Mouse (Mus musculus) E14TG2a.4 (cell line): ENCODE measurements around the gene Daw1.

Source experiments
- CTCF ChIP-seq: conservative IDR thresholded peaks from 2 replicates; pipeline ENCODE4 v1.5.1; 2014; ENCODE audit warnings: low read length
- NANOG ChIP-seq: IDR thresholded peaks from 2 replicates; pipeline ENCODE4 v1.6.1; 2014; ENCODE audit warnings: borderline replicate concordance, low read length, mixed read lengths
- POU5F1 ChIP-seq: IDR thresholded peaks from 2 replicates; pipeline ENCODE4 v1.6.1; 2014; ENCODE audit warnings: low read length, borderline replicate concordance

DNA sequence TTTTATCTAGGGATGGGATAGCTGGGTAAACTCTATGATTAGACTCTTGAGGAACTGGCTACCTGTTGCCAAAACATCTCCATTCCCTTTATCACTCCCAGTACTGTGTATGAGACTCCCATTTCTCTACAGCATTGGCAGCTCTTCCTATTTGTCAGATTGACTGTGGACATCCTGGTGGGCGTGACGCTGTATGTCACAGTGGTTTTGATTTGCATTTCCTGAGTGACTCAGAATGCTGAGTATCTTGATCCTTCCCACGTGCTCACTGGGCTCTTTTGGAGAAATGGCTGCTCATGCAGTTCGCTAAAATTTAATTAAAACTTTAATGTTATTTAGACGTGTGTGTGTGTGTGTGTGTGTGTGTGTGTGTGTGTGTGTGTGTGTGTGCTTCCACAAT lies 47.8 kb upstream of the Daw1 start:
- TF ChIP-seq CTCF (no peak), POU5F1 (no peak), NANOG (no peak)
